Mouse (Mus musculus) left cerebral cortex, adult 8-10 months (tissue): ENCODE data around the gene Gas2l3. TPM values are rescaled to one million over a fixed set of nuclear protein-coding genes. Genes with fewer than 3 reads are reported as not detected.

Experiments used
- DNase-seq, 2 experiments: peaks; one replicate each; pipeline ENCODE4 v3.0.0; 2022; ENCODE audit warnings: low spot score in 2 of 2
- total RNA-seq, 4 experiments: library from RNA; stranded (reverse); gene quantifications; 2 replicates each; pipeline ENCODE4 v1.2.4; 2022

Gas2l3 gene
- total RNA-seq, 4 experiments from 2014 or later = 2.1 to 5.1 (median 3.7) TPM

- DNase-seq = no peak
Observed at GRCm38 (mm10) chr10:89444381-89444780, 614 bp upstream of the Gas2l3 start.

- DNase-seq = no peak
Observed at GRCm38 (mm10) chr10:89443115-89443622, 598 bp downstream of the Gas2l3 start.

DNA sequence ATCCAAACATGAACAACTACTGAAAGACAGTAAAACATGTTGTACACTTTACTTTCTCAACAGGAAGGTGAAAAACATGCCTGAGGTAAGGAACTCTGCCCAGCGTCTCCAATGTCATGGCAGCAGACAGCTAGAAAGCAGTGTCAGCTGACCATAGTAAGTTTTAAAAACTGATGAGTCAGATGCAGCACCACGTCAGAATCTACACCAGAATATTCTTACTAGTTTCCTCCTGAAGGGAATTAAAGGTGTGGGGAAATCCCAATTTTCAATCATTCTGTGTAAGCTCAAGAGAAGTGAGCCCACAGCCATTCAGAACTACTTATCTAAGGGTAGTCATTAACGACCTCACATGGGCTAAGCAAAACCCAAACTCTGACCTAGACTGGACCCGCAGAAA, 1.1 kb downstream of the Gas2l3 start:
- no peak for DNase-seq

GRCm38 (mm10) chr10:89441961-89442360, 1.8 kb downstream of the Gas2l3 start:
- no peak for DNase-seq

GRCm38 (mm10) chr10:89439380-89439779, 4.4 kb downstream of the Gas2l3 start:
- no peak for DNase-seq

DNA sequence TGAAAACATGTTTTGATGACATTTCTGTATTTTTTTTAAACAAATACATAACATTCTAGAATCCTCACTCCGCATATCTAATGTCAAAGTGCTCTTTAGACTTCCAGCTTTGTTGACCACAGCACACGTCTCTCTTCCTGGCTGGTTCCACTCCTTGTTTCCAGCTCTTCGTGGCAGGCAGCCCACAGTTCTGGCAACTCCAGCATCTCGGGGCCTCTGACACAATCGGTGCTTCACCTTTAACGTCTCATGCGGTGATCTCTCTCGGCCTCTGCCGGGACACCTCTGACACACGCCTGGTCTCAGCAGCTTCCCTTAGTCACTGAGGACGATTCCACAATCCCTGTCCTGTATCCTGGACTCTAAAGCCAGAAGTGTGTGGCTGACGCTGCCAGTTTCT, 5.8 kb downstream of the Gas2l3 start:
- no peak for DNase-seq

DNA sequence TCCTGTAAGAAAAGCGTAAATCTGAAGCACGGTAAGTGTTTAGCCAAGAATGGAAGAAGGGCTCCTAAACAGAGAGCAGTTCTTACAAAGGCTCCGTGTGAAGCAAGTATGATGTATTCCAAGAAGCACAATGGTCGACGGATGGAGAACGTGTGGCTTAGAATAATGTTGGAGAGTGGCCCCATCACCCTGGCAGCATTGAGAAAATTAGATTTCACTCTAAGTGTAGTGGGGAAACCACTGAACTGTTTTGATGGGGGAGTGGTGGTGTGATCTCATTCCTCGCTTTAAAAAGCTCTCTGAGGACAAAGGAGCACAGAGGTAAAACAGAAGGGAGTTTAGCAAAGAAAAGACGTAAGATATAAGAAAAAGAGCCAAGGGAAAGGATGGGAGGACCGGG, 6.3 kb downstream of the Gas2l3 start:
- DNase-seq = no peak

GRCm38 (mm10) chr10:89435920-89436319, 7.8 kb downstream of the Gas2l3 start:
- no peak for DNase-seq

DNA sequence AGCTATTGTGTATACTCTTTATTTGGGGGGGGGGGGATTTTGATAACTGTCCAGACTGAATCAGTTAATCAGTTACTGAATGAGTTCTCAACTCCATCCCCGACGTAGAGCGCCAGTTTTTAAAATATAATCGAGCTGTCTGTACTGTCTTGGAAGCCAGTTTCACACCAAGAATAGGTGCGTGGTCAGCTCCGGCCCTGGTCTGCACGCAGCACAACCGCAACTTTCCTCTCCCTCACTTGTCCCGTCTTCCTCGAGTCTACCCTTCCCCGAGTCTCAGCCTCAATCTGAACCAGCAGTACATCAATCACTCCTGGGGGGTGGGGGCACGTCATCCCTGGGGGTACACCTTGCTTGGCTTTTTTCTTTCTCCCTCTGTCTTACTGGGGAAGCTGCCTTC, 8.4 kb downstream of the Gas2l3 start:
- DNase-seq = no peak

DNA sequence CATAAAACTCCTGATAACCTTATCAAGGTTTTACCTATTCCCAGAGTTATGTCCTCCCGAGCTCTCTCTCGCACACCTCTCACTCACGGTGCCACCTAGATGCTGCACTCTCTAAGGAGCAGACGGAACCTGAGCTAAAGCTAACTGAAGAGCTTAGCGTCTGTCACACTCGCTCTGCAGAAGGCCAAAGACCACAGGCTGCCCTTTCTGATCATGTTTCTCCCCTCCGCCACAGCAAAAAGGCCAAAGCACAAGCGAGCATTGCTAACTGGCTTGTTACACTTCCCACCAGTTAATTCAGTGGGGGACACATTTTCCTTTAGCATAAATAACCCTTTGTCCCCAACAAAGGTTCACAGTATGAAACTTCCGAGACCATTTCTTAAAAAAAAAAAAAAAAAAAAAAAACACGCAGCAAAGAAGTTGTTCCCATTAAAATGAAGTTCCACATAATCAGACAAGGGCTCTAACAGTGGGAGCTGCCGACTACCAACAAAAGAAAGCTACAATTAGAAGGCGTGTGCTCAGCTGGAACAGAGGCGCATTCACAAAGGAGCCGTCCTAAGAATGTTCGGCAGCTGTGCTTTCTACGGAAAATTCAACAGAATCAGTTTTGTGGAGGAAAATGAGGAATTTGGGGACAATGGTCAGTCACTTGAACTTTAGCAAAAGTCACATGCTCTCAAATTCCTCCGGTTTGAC, 9.1 kb downstream of the Gas2l3 start:
- DNase-seq = no peak

- no peak for DNase-seq
Observed at GRCm38 (mm10) chr10:89432743-89433142, 11.0 kb downstream of the Gas2l3 start.

GRCm38 (mm10) chr10:89430751-89431150, 13.0 kb downstream of the Gas2l3 start:
- no peak for DNase-seq

- no peak for DNase-seq
Observed at GRCm38 (mm10) chr10:89424800-89425393, 18.9 kb downstream of the Gas2l3 start.

DNA sequence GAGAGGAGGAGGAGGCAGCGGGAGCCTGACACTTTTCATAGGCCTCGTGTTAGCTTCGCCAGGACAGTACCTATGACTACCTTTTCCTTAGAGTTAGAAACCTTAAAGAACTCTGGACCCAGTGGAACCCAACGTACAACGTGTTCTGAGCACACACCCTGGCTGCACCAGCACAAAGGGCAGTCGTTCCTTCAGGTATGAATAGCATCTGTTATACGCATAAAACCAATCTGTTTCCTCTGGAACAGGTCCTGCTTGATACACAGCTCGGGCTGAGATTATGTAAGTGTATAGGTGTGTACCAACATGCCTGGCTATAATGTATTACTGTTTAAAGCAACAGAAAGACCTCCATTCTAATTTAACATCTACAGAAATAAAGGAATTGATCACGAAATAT, 19.6 kb downstream of the Gas2l3 start:
- DNase-seq = no peak

GRCm38 (mm10) chr10:89423164-89423778, 20.5 kb downstream of the Gas2l3 start:
- no peak for DNase-seq

- no peak for DNase-seq
Observed at GRCm38 (mm10) chr10:89422504-89423158, 21.1 kb downstream of the Gas2l3 start.

DNA sequence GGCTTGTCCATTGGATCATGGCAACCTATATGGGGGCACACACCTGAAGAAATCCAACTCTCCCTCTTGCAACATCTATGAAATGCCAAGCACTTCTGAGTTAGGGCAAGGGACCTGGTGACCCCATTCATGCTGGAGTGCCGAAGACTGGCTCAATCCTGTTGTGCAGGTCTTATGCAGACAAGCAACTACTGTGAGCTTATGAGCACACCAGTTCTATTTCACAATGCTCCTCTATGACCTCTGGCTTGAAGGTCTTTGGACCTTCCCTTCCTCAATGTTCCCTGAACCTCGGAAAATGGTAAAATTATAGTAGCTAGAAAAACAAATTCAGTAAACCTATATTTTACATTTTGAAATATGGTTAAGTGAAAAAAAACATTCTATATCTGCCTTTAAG, 25.8 kb downstream of the Gas2l3 start:
- no peak for DNase-seq

DNA sequence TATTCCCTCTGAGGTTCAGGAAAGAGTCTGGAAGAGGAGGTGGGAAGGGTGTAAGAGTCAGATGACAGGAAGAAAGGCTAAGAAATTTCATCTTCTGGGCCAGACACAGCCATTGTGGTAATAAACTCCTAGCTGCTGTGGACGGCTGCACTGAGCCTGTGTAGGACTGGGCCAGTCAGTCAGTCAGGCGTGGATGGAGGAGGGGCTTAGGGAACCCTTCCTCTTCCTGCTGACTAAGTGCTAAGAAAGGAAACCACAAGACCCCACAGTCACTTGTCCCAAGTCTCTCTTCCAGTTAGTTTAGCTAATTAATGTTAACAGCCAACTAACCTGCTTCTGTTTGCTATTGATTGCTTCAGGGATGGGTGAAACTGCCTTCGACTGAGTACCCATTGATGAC, 28.3 kb downstream of the Gas2l3 start:
- no peak for DNase-seq

- DNase-seq = no peak
Observed at GRCm38 (mm10) chr10:89407551-89407950, 36.2 kb downstream of the Gas2l3 start.

- DNase-seq = no peak
Observed at GRCm38 (mm10) chr10:89406733-89407484, 36.9 kb downstream of the Gas2l3 start.

GRCm38 (mm10) chr10:89404936-89405335, 38.8 kb downstream of the Gas2l3 start:
- DNase-seq = no peak
